Mouse (Mus musculus): ENCODE data around the gene Mfsd12. TPM values are rescaled to one million over a fixed set of nuclear protein-coding genes. Genes with fewer than 3 reads are reported as not detected.

The Mfsd12 gene
- polyA plus RNA-seq, 1 experiment from 2014 or later, result 8.8 TPM

GRCm38 (mm10) chr10:81395127-81395526 lies 37.8 kb downstream of the Mfsd12 start:
- peaks cover 23% of the 10 kb centered on the region for H3K36me3 ChIP-seq
- no peaks in the 10 kb centered on the region for H3K9me3 ChIP-seq (replicated peaks)
- H3K27ac ChIP-seq, result no peak overlapping the region
- peaks cover 33% of the 10 kb centered on the region for H3K4me1 ChIP-seq
- 16% methylated on average over 5 of the region's 5 CpGs for WGBS
- DNase-seq (ENCODE audit: low spot score), result peak; percentile 89
- no peak overlapping the region for H3K4me3 ChIP-seq
- peaks cover 30% of the 10 kb centered on the region for H3K27me3 ChIP-seq (ENCODE audit: low read depth, poor library complexity, severe bottlenecking)

GRCm38 (mm10) chr10:81395865-81396264 lies 38.6 kb downstream of the Mfsd12 start:
- H3K4me1 ChIP-seq, result peaks cover 40% of the 10 kb centered on the region
- 91% methylated on average over 4 of the region's 4 CpGs for WGBS

DNA sequence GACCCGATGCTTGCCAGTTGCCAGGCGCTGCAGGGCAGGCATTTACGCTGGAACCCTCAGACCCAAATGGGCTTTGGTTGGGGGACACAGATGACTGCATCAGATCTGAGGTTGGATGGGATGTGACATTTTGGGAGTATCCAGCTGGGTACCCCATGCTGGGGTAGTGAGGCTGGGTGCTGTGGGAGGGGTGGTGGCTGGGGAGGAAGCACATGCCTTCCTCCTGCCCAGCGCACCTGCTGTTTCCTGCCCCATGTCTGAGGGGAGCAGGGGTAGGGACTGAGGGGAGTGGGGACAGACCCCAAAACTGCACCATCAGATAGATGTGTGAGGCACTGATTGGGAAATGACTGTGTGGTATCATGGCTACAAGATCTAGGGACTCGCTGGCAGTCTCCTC lies 39.5 kb downstream of the Mfsd12 start:
- Histone ChIP-seq H3K27ac (peak overlapping the region; percentile 11; the same call in 1 of the 2 replicates), H3K36me3 (peaks cover 15% of the 10 kb centered on the region), H3K4me1 (peaks cover 49% of the 10 kb centered on the region), H3K27me3 (ENCODE audit: low read depth, poor library complexity, severe bottlenecking) (peaks cover 40% of the 10 kb centered on the region), H3K4me3 (no peak overlapping the region), H3K9me3 (replicated peaks) (no peaks in the 10 kb centered on the region)
- no peak for DNase-seq (ENCODE audit: low spot score)
- 65% methylated on average over 5 of the region's 5 CpGs for WGBS

More at GRCm38 (mm10) chr10:81395865-81396264, 38.6 kb downstream of the Mfsd12 start:
- H3K27ac ChIP-seq, result no peak overlapping the region
- no peaks in the 10 kb centered on the region for H3K9me3 ChIP-seq (replicated peaks)
- peaks cover 38% of the 10 kb centered on the region for H3K27me3 ChIP-seq (ENCODE audit: low read depth, poor library complexity, severe bottlenecking)
- H3K4me3 ChIP-seq, result no peak overlapping the region
- no peak for DNase-seq (ENCODE audit: low spot score)
- H3K36me3 ChIP-seq, result peaks cover 21% of the 10 kb centered on the region

GRCm38 (mm10) chr10:81399296-81399695 lies 42.0 kb downstream of the Mfsd12 start:
- WGBS, result 50% methylated on average over 5 of the region's 5 CpGs
- peaks cover 15% of the 10 kb centered on the region for H3K36me3 ChIP-seq
- peaks cover 55% of the 10 kb centered on the region for H3K4me1 ChIP-seq

DNA sequence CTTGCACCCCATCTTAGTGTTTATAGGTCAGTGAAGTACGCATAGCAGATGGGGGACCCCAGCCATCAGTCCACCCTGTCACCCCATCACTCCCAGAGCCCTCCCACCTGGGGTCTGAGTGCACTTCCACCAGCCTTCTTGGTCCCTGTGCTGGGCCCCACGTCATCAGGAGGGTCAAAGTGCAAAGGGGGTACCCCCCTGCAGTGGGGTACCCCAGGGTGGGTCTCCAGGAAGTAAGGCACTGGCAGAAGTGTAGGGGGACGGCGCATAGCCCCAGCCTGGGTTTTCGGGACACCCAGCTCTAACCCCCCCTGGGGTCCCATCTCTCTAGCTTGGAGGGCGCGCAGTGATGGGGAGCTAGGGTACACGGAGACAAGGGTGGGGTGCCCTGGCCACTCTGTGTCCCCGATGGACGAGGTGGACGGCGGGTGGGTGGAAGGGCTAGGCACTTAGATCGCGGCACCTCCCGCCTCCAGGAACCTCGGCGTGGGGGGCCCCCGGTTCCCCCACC lies 42.6 kb downstream of the Mfsd12 start:
- Histone ChIP-seq H3K27ac (peak overlapping the region; percentile 92), H3K4me1 (peaks cover 60% of the 10 kb centered on the region), H3K36me3 (peaks cover 21% of the 10 kb centered on the region), H3K9me3 (replicated peaks) (no peaks in the 10 kb centered on the region), H3K27me3 (ENCODE audit: low read depth, poor library complexity, severe bottlenecking) (peaks cover 67% of the 10 kb centered on the region), H3K4me3 (peak overlapping the region; percentile 40)
- 73% methylated on average over 18 of the region's 18 CpGs for WGBS
- DNase-seq (ENCODE audit: low spot score), result no peak

More at GRCm38 (mm10) chr10:81399296-81399695, 42.0 kb downstream of the Mfsd12 start:
- Histone ChIP-seq H3K4me3 (peak overlapping the region; percentile 40; the same call in 1 of the 2 replicates), H3K9me3 (replicated peaks) (no peaks in the 10 kb centered on the region), H3K27me3 (ENCODE audit: low read depth, poor library complexity, severe bottlenecking) (peaks cover 62% of the 10 kb centered on the region), H3K27ac (peak overlapping the region; percentile 92)
- DNase-seq (ENCODE audit: low spot score), result no peak

GRCm38 (mm10) chr10:81400371-81401204 lies 43.3 kb downstream of the Mfsd12 start:
- Histone ChIP-seq H3K4me3 (peak overlapping the region; percentile 40), H3K9me3 (replicated peaks) (no peaks in the 10 kb centered on the region), H3K36me3 (peaks cover 26% of the 10 kb centered on the region), H3K27ac (peak overlapping the region; percentile 92), H3K4me1 (peaks cover 64% of the 10 kb centered on the region), H3K27me3 (ENCODE audit: low read depth, poor library complexity, severe bottlenecking) (peaks cover 75% of the 10 kb centered on the region)
- WGBS, result 46% methylated on average over 22 of the region's 22 CpGs
- no peak for DNase-seq (ENCODE audit: low spot score)

- WGBS, result 24% methylated on average over 10 of the region's 10 CpGs
- peaks cover 69% of the 10 kb centered on the region for H3K4me1 ChIP-seq
- peaks cover 29% of the 10 kb centered on the region for H3K36me3 ChIP-seq
- H3K27ac ChIP-seq, result peak overlapping the region; percentile 92
- peaks cover 80% of the 10 kb centered on the region for H3K27me3 ChIP-seq (ENCODE audit: low read depth, poor library complexity, severe bottlenecking)
- peak overlapping the region; percentile 40 for H3K4me3 ChIP-seq
- no peak for DNase-seq (ENCODE audit: low spot score)
- H3K9me3 ChIP-seq (replicated peaks), result no peaks in the 10 kb centered on the region
Observed at GRCm38 (mm10) chr10:81401205-81401520, 43.9 kb downstream of the Mfsd12 start.

GRCm38 (mm10) chr10:81401521-81402226 lies 44.4 kb downstream of the Mfsd12 start:
- H3K4me3 ChIP-seq, result peak overlapping the region; percentile 40
- H3K27me3 ChIP-seq (ENCODE audit: low read depth, poor library complexity, severe bottlenecking), result peaks cover 81% of the 10 kb centered on the region
- 7% methylated on average over 18 of the region's 18 CpGs for WGBS
- H3K27ac ChIP-seq, result peak overlapping the region; percentile 92
- H3K4me1 ChIP-seq, result peaks cover 74% of the 10 kb centered on the region
- peaks cover 29% of the 10 kb centered on the region for H3K36me3 ChIP-seq
- H3K9me3 ChIP-seq (replicated peaks), result no peaks in the 10 kb centered on the region
- peak; percentile 83 for DNase-seq (ENCODE audit: low spot score)

GRCm38 (mm10) chr10:81402227-81402765 lies 45.0 kb downstream of the Mfsd12 start:
- Histone ChIP-seq H3K36me3 (peaks cover 29% of the 10 kb centered on the region), H3K4me1 (peaks cover 81% of the 10 kb centered on the region), H3K9me3 (replicated peaks) (no peaks in the 10 kb centered on the region), H3K27me3 (ENCODE audit: low read depth, poor library complexity, severe bottlenecking) (peaks cover 81% of the 10 kb centered on the region), H3K4me3 (peak overlapping the region; percentile 40), H3K27ac (peak overlapping the region; percentile 92)
- WGBS, result 27% methylated on average over 7 of the region's 7 CpGs
- DNase-seq (ENCODE audit: low spot score), result no peak

GRCm38 (mm10) chr10:81403511-81403910 lies 46.2 kb downstream of the Mfsd12 start:
- Histone ChIP-seq H3K9me3 (replicated peaks) (no peaks in the 10 kb centered on the region), H3K27ac (peak overlapping the region; percentile 92), H3K4me3 (peak overlapping the region; percentile 40; the same call in 1 of the 2 replicates), H3K36me3 (peaks cover 29% of the 10 kb centered on the region), H3K4me1 (peaks cover 89% of the 10 kb centered on the region), H3K27me3 (ENCODE audit: low read depth, poor library complexity, severe bottlenecking) (peaks cover 85% of the 10 kb centered on the region)
- DNase-seq (ENCODE audit: low spot score), result no peak
- WGBS, result 52% methylated on average over 10 of the region's 10 CpGs

GRCm38 (mm10) chr10:81404082-81404481 lies 46.8 kb downstream of the Mfsd12 start:
- H3K36me3 ChIP-seq, result peaks cover 29% of the 10 kb centered on the region
- H3K4me3 ChIP-seq, result no peak overlapping the region
- peak; percentile 57 for DNase-seq (ENCODE audit: low spot score)
- H3K9me3 ChIP-seq (replicated peaks), result no peaks in the 10 kb centered on the region
- peaks cover 95% of the 10 kb centered on the region for H3K4me1 ChIP-seq
- H3K27ac ChIP-seq, result peak overlapping the region; percentile 38; the same call in 1 of the 2 replicates
- 10% methylated on average over 9 of the region's 9 CpGs for WGBS
- peaks cover 85% of the 10 kb centered on the region for H3K27me3 ChIP-seq (ENCODE audit: low read depth, poor library complexity, severe bottlenecking)

DNA sequence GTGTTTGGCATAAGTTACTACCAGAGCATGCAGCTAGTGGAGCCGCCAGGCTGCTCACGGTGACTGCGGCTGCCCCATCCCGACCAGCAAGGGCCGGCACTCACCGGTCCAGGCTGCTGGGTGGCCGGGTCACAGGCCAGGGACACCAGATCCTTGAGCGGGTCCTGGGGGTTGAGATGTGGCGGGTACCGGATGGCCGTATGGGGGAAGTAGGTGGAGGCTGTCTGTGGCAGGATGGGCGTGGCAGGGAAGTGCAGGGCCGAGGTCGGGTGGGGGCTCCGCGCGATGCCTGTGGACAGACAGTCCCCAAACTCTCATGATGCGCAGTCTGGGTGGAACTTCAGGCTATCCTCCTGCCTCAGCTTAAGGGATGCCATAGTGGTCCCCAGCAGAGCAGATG lies 47.4 kb downstream of the Mfsd12 start:
- Histone ChIP-seq H3K27ac (peak overlapping the region; percentile 38; the same call in 1 of the 2 replicates), H3K4me1 (peaks cover 96% of the 10 kb centered on the region), H3K9me3 (replicated peaks) (no peaks in the 10 kb centered on the region), H3K4me3 (0 out of 2 replicates have a peak overlapping the region, but pooled peaks have one; percentile 8), H3K36me3 (peaks cover 22% of the 10 kb centered on the region), H3K27me3 (ENCODE audit: low read depth, poor library complexity, severe bottlenecking) (peaks cover 78% of the 10 kb centered on the region)
- no peak for DNase-seq (ENCODE audit: low spot score)
- 50% methylated on average over 18 of the region's 18 CpGs for WGBS
